Mouse (Mus musculus): ENCODE measurements at regions not wholly inside any gene's neighbourhood (a gene's known extent, or its start where the extent isn't known, plus 50 kb on each side); places are given as distances from the start of the nearest gene placed in this dataset.

DNA sequence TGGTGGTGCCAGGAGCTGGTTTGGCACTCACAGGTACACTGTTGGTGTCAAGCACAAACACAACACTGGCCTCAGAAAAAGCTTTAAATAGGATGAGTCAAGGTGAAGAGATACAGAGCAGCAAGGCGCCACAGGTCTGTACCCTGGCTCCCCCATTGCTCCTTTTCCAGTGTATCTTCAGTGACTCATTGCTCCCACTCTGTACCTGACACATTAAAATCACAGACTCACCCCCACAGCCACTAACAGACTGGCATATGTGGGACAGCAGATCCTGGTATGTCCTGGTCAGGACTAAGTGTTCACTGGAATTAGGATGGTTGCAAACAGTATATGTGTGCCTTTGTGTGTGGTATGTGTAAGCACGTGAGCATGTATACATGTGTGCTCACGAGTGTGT is 226.5 kb downstream of the 1810013L24Rik start:
- no peak for TF ChIP-seq CHD2 (IDR thresholded peaks at IDR 0.05; ENCODE audit: low read depth, low read length)
- no peak for TF ChIP-seq MAFK (IDR thresholded peaks at IDR 0.05; ENCODE audit: insufficient read depth, low read depth, low read length)
- TF ChIP-seq ZNF384 (IDR thresholded peaks at IDR 0.05; ENCODE audit: low read depth, low read length): no peak
- no peak for TF ChIP-seq ZC3H11A (IDR thresholded peaks at IDR 0.05; ENCODE audit: borderline replicate concordance, low read depth, low read length)
- TF ChIP-seq HCFC1 (IDR thresholded peaks at IDR 0.05; ENCODE audit: borderline replicate concordance, insufficient read depth, low read length): no peak

Data from ES-E14 (cell line).